8 mouse cellular contexts compared by ENCODE assay signal in genomic region chr16:77329160-77329691, GRCm38 (mm10).
DNase-seq lines count a peak whose midpoint lies in the region; ATAC-seq lines count a peak whose summit lies in the region.

No protein-coding gene starts in this region.

- no peaks in the 10 kb centered on the region for H3K36me3 ChIP-seq in hindbrain, embryonic 14.5 days (replicated peaks; ENCODE audit: control insufficient read depth, insufficient read depth)

- peak; percentile 9 for DNase-seq in R1 (ENCODE audit: low read depth, low spot score)
- DNase-seq in cerebellum, postnatal 36 days: peak; percentile 9 to 14
- peak; percentile 36 to 44 for DNase-seq in gastrocnemius, adult 8-10 months (ENCODE audit: low spot score in 2 of 2)
- DNase-seq in hindbrain, embryonic 14.5 days (ENCODE audit: low spot score): peak; percentile 64
- peak; percentile 22 for DNase-seq in left cerebral cortex, adult 11 months (ENCODE audit: low spot score)
- DNase-seq in lung, postnatal 14 days: peak; percentile 52
- DNase-seq in ovary, postnatal 14 days (ENCODE audit: low spot score): peak; percentile 38
- peak; percentile 37 for DNase-seq in urinary bladder, adult 2 months (ENCODE audit: low spot score)

- H3K4me3 ChIP-seq in hindbrain, embryonic 14.5 days (replicated peaks; ENCODE audit: low read length): peak overlapping the region; percentile 36

- ATAC-seq in hindbrain, embryonic 14.5 days (ENCODE audit: low FRiP score): peak; percentile 64

- peak overlapping the region; percentile 63 for H3K9ac ChIP-seq in hindbrain, embryonic 14.5 days

- H3K27me3 ChIP-seq in hindbrain, embryonic 14.5 days (ENCODE audit: control insufficient read depth, insufficient read depth, low read length): no peaks in the 10 kb centered on the region

- 6% methylated on average over 17 of the region's 17 CpGs for WGBS in hindbrain, embryonic 14.5 days

- H3K4me1 ChIP-seq in hindbrain, embryonic 14.5 days (replicated peaks; ENCODE audit: control insufficient read depth, insufficient read depth, low read length): peaks cover 24% of the 10 kb centered on the region

- peak overlapping the region; percentile 86 for H3K27ac ChIP-seq in hindbrain, embryonic 14.5 days

- peak overlapping the region; percentile 53 for H3K4me2 ChIP-seq in hindbrain, embryonic 14.5 days (replicated peaks)

- H3K9me3 ChIP-seq in hindbrain, embryonic 14.5 days (ENCODE audit: control insufficient read depth, low read length): no peaks in the 10 kb centered on the region

Comparison
In these comparisons a context has a peak if more than half of its experiments do, and no peak if none do; other contexts are left out.
1. Peak in every context shown above with its lines: DNase-seq, ATAC-seq, H3K4me3 ChIP-seq and H3K27ac ChIP-seq.
2. DNase-seq: peak in every context shown above with its lines; median percentile 64 in hindbrain, embryonic 14.5 days; 52 in lung, postnatal 14 days; 40 in gastrocnemius, adult 8-10 months; 38 in ovary, postnatal 14 days; 37 in urinary bladder, adult 2 months; 22 in left cerebral cortex, adult 11 months; 12 in cerebellum, postnatal 36 days; 9 in R1.